Mouse (Mus musculus): ENCODE results near the gene Rep15. TPM values are rescaled to one million over a fixed set of nuclear protein-coding genes. Genes with fewer than 3 reads are reported as not detected.

The Rep15 gene
- total and polyA plus RNA-seq, 2 experiments from 2014 or later: 0.49 to 0.83 TPM

DNA sequence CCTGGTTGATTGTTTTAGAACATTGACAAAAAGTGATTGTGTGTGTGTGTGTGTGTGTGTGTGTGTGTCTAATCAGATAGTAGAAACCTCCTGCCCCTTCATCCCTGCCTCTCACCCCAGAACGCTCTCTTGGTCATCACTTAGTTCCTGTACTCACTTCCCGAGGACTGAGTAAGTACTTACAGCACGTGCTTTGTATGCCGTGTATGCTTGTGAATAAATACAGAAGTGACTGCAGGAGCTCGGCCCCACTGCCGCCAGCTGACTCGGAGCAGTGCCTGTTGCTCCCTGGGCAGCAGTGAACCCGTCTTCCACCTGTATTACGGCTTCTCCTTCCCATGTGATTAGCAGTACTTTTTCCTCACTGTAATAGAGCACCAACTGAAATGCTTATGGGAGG, 20.1 kb downstream of the Rep15 start:
- Histone ChIP-seq H3K4me3 (ENCODE audit: low read depth, low read length) (no peak overlapping the region), H3K9ac (replicated peaks; ENCODE audit: low read length, poor library complexity, severe bottlenecking) (no peak overlapping the region), H3K4me1 (ENCODE audit: insufficient read depth, low read length) (no peaks in the 10 kb centered on the region), H3K27me3 (ENCODE audit: insufficient read depth, low read length) (no peaks in the 10 kb centered on the region), H3K9me3 (ENCODE audit: low read length) (no peaks in the 10 kb centered on the region), H3K27ac (ENCODE audit: low read depth, low read length) (no peak overlapping the region), H3K36me3 (ENCODE audit: insufficient read depth, low read length) (peaks cover 52% of the 10 kb centered on the region), H3K4me2 (ENCODE audit: low read depth, low read length, poor library complexity, severe bottlenecking) (no peak overlapping the region)
- DNase-seq (ENCODE audit: low spot score) (no peak), ATAC-seq (ENCODE audit: low FRiP score) (no peak)
- no peak for TF ChIP-seq CTCF (IDR thresholded peaks at IDR 0.05)
- WGBS: 91% methylated on average over 9 of the region's 9 CpGs

DNA sequence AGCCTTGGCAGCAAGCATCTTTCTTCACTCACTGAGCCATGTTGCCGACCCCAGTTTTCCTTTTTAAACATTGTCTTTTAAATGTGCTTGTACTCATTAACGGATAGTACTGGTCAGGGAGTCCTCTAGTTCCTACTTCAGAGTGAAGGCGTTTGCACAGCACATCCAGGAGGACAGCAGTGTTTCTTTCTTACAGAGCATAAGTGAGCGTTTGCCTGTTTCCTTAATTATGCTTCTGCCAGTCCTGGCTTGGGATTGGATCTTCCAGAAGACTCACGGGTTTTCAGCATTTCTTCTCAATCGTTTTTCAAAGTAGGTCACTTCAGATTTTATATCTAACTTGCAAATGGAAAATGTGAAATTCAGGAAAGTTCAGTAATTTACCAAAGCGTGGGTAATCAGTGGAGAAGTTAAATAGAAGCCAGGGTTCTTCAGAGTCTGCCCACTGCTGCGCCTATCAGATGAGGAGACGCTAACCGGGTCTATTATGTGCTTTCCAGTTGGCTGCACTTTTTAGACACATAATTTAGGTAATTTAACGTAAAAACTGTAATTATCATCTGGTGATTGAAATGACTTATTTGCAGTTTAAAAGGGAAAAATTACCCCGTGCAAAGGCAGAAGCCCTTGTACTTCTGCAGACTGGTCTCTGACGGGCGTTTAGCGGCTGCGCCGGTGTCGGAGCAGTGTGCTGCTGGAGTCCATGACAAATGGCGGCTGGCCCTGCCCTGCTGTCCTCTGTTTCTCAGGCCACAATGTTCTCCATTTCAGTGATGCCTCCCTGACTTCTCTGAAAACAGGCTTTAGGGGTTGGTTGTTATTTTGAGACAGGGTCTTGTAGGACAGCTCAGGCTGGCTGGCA, 21.6 kb downstream of the Rep15 start:
- H3K27me3 ChIP-seq (ENCODE audit: insufficient read depth, low read length): no peaks in the 10 kb centered on the region
- peaks cover 53% of the 10 kb centered on the region for H3K36me3 ChIP-seq (ENCODE audit: insufficient read depth, low read length)
- H3K9ac ChIP-seq (replicated peaks; ENCODE audit: low read length, poor library complexity, severe bottlenecking): no peak overlapping the region
- DNase-seq (ENCODE audit: low spot score) (no peak), ATAC-seq (ENCODE audit: low FRiP score) (no peak)
- 90% methylated on average over 19 of the region's 19 CpGs for WGBS
- H3K4me2 ChIP-seq (ENCODE audit: low read depth, low read length, poor library complexity, severe bottlenecking): no peak overlapping the region
- no peak overlapping the region for H3K4me3 ChIP-seq (ENCODE audit: low read depth, low read length)
- TF ChIP-seq CTCF (IDR thresholded peaks at IDR 0.05): no peak
- H3K9me3 ChIP-seq (ENCODE audit: low read length): no peaks in the 10 kb centered on the region
- H3K4me1 ChIP-seq (ENCODE audit: insufficient read depth, low read length): no peaks in the 10 kb centered on the region
- no peak overlapping the region for H3K27ac ChIP-seq (ENCODE audit: low read depth, low read length)

DNA sequence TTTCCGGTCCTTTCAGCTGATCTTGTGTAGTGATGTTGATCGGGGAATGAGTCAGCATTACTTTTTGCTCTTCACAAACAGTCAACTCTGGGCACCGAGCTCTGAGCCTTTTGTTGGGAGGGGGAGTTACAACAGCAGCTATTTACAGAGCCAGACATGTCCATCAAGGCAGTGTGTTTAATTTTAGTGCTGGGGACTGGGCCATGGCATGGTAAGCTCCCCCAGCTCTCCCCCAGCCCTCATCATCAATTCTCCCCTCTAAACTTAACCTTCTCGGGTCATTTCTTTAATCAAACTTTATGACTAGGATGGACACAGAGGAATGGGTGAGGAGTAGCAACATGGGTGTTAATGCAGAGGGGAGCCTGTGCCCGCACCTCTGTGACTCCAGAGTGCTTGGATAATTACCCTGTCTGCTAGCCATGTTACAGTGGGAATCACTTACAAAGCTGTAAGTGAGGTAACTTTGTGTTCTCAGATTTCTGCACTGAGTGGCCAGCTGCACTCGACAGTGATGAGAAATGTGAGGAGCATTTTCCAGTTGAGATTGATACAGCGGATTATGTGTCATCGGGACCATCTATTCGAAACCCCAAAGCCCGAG, 23.1 kb downstream of the Rep15 start:
- peaks cover 58% of the 10 kb centered on the region for H3K36me3 ChIP-seq (ENCODE audit: insufficient read depth, low read length)
- ATAC-seq (ENCODE audit: low FRiP score): no peak
- no peak overlapping the region for H3K4me2 ChIP-seq (ENCODE audit: low read depth, low read length, poor library complexity, severe bottlenecking)
- TF ChIP-seq CTCF (IDR thresholded peaks at IDR 0.05): no peak
- no peaks in the 10 kb centered on the region for H3K9me3 ChIP-seq (ENCODE audit: low read length)
- no peaks in the 10 kb centered on the region for H3K27me3 ChIP-seq (ENCODE audit: insufficient read depth, low read length)
- no peak overlapping the region for H3K9ac ChIP-seq (replicated peaks; ENCODE audit: low read length, poor library complexity, severe bottlenecking)
- no peak overlapping the region for H3K27ac ChIP-seq (ENCODE audit: low read depth, low read length)
- no peaks in the 10 kb centered on the region for H3K4me1 ChIP-seq (ENCODE audit: insufficient read depth, low read length)
- no peak overlapping the region for H3K4me3 ChIP-seq (ENCODE audit: low read depth, low read length)
- no peak for DNase-seq (ENCODE audit: low spot score)
- WGBS: 91% methylated on average over 10 of the region's 10 CpGs

DNA sequence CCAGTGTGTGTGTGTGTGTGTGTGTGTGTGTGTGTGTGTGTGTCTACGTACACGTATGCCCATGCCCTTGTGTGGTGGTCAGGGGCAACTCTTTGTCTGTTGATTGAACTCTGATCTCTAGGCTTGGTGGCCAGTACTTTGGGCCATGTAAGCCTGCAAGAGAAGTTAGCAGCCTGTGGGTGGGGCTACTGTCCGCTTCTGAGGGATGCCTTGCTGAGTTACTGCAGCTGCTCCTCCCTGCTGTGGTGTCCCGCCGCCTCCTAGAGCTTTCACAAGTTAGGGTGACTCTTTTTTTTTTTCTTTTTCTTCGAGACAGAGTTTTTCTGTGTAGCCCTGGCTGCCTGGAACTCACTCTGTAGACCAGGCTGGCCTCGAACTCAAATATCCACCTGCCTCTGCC, 26.9 kb downstream of the Rep15 start:
- Histone ChIP-seq H3K27me3 (ENCODE audit: insufficient read depth, low read length) (no peaks in the 10 kb centered on the region), H3K4me2 (ENCODE audit: low read depth, low read length, poor library complexity, severe bottlenecking) (no peak overlapping the region), H3K4me3 (ENCODE audit: low read depth, low read length) (no peak overlapping the region), H3K36me3 (ENCODE audit: insufficient read depth, low read length) (peaks cover 60% of the 10 kb centered on the region), H3K4me1 (ENCODE audit: insufficient read depth, low read length) (no peaks in the 10 kb centered on the region), H3K9ac (replicated peaks; ENCODE audit: low read length, poor library complexity, severe bottlenecking) (no peak overlapping the region), H3K9me3 (ENCODE audit: low read length) (no peaks in the 10 kb centered on the region), H3K27ac (ENCODE audit: low read depth, low read length) (no peak overlapping the region)
- DNase-seq (ENCODE audit: low spot score) (no peak), ATAC-seq (ENCODE audit: low FRiP score) (no peak)
- no peak for TF ChIP-seq CTCF (IDR thresholded peaks at IDR 0.05)
- 71% methylated on average over 7 of the region's 7 CpGs for WGBS

DNA sequence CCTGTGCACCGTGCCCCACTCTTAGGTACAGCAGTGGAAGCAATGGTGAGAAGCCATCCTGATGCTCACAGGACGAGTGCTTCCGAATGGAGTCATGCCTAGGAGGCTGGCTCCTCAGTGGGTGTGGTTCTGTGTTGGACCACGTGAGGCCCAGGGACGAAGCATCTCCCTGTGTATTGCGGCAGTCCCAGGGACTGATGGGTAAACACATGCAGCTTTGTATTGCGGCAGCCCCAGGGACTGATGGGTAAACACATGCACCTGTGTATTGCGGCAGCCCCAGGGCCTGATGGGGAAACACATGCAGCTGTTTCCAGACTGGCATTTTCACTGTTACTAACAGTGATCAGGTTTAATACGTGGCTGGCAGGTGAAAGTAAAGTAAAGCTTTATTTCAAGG, 29.2 kb downstream of the Rep15 start:
- Histone ChIP-seq H3K27ac (ENCODE audit: low read depth, low read length) (no peak overlapping the region), H3K36me3 (ENCODE audit: insufficient read depth, low read length) (peaks cover 51% of the 10 kb centered on the region), H3K9ac (replicated peaks; ENCODE audit: low read length, poor library complexity, severe bottlenecking) (no peak overlapping the region), H3K27me3 (ENCODE audit: insufficient read depth, low read length) (no peaks in the 10 kb centered on the region), H3K4me1 (ENCODE audit: insufficient read depth, low read length) (no peaks in the 10 kb centered on the region), H3K4me3 (ENCODE audit: low read depth, low read length) (no peak overlapping the region), H3K9me3 (ENCODE audit: low read length) (no peaks in the 10 kb centered on the region), H3K4me2 (ENCODE audit: low read depth, low read length, poor library complexity, severe bottlenecking) (no peak overlapping the region)
- DNase-seq (ENCODE audit: low spot score) (no peak), ATAC-seq (ENCODE audit: low FRiP score) (no peak)
- TF ChIP-seq CTCF (IDR thresholded peaks at IDR 0.05): no peak
- WGBS: 86% methylated on average over 9 of the region's 9 CpGs

DNA sequence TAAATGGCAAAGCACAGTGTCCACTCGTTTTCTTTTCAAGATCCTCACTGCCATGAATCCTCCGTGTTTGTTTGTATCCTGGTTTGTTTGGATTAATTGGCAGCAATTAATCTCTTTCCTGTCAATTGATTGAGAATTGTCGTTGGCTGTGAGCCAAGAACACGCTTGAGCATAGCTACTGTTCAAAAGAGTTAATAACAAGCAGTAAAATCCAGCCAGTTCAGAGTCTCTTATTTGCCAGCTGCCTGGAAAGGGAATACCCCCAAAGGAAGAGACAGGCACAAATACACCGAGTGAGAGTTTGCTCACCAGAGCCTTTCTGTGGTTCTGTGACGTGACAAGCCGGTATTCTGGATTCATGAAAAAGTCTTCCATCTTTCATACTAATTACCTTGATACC, 29.6 kb downstream of the Rep15 start:
- Histone ChIP-seq H3K9ac (replicated peaks; ENCODE audit: low read length, poor library complexity, severe bottlenecking) (no peak overlapping the region), H3K36me3 (ENCODE audit: insufficient read depth, low read length) (peaks cover 54% of the 10 kb centered on the region), H3K4me1 (ENCODE audit: insufficient read depth, low read length) (no peaks in the 10 kb centered on the region), H3K27me3 (ENCODE audit: insufficient read depth, low read length) (no peaks in the 10 kb centered on the region), H3K9me3 (ENCODE audit: low read length) (no peaks in the 10 kb centered on the region), H3K4me2 (ENCODE audit: low read depth, low read length, poor library complexity, severe bottlenecking) (no peak overlapping the region), H3K27ac (ENCODE audit: low read depth, low read length) (no peak overlapping the region), H3K4me3 (ENCODE audit: low read depth, low read length) (no peak overlapping the region)
- ATAC-seq (ENCODE audit: low FRiP score) (no peak), DNase-seq (ENCODE audit: low spot score) (no peak)
- WGBS: 74% methylated on average over 7 of the region's 7 CpGs
- TF ChIP-seq CTCF (IDR thresholded peaks at IDR 0.05): no peak
